Mouse (Mus musculus) left cerebral cortex, adult 11 months (tissue): ENCODE results near the gene Ripor2.

Experiments used
- DNase-seq: peaks from one replicate; pipeline ENCODE4 v3.0.0; 2022; ENCODE audit warnings: low spot score

The Ripor2 gene

GRCm38 (mm10) chr13:24617076-24617798 is 35.2 kb downstream of the Ripor2 start:
- no peak for DNase-seq

GRCm38 (mm10) chr13:24617799-24618130 is 35.8 kb downstream of the Ripor2 start:
- no peak for DNase-seq

- DNase-seq, result no peak
Measured at GRCm38 (mm10) chr13:24619711-24620110, 37.7 kb downstream of the Ripor2 start.

- DNase-seq, result no peak
Measured at GRCm38 (mm10) chr13:24620439-24620838, 38.5 kb downstream of the Ripor2 start.

- no peak for DNase-seq
Measured at GRCm38 (mm10) chr13:24623631-24624030, 41.6 kb downstream of the Ripor2 start.

GRCm38 (mm10) chr13:24625071-24625470 is 43.1 kb downstream of the Ripor2 start:
- DNase-seq, result no peak

GRCm38 (mm10) chr13:24626698-24627436 is 44.9 kb downstream of the Ripor2 start:
- no peak for DNase-seq

GRCm38 (mm10) chr13:24628192-24628591 is 46.2 kb downstream of the Ripor2 start:
- no peak for DNase-seq

GRCm38 (mm10) chr13:24629073-24629621 is 47.2 kb downstream of the Ripor2 start:
- DNase-seq, result no peak

- DNase-seq, result no peak
Measured at GRCm38 (mm10) chr13:24630364-24630763, 48.4 kb downstream of the Ripor2 start.

- no peak for DNase-seq
Measured at GRCm38 (mm10) chr13:24632988-24633577, 51.1 kb downstream of the Ripor2 start.

GRCm38 (mm10) chr13:24634346-24635120 is 52.5 kb downstream of the Ripor2 start:
- no peak for DNase-seq

- DNase-seq, result no peak
Measured at GRCm38 (mm10) chr13:24638371-24639214, 56.6 kb downstream of the Ripor2 start.

- no peak for DNase-seq
Measured at GRCm38 (mm10) chr13:24639215-24640165, 57.5 kb downstream of the Ripor2 start.

- no peak for DNase-seq
Measured at GRCm38 (mm10) chr13:24640166-24640560, 58.2 kb downstream of the Ripor2 start.

GRCm38 (mm10) chr13:24640836-24641385 is 58.9 kb downstream of the Ripor2 start:
- DNase-seq, result no peak

GRCm38 (mm10) chr13:24641491-24642430 is 59.8 kb downstream of the Ripor2 start:
- DNase-seq, result no peak

- no peak for DNase-seq
Measured at GRCm38 (mm10) chr13:24645146-24645545, 63.2 kb downstream of the Ripor2 start.

GRCm38 (mm10) chr13:24646324-24646723 is 64.3 kb downstream of the Ripor2 start:
- no peak for DNase-seq
